Mouse (Mus musculus): ENCODE results near the gene Gatad2a.

- TF ChIP-seq CTCF (IDR thresholded peaks at IDR 0.05; ENCODE audit: low read depth): no peak
- TF ChIP-seq EP300 (IDR thresholded peaks at IDR 0.05; ENCODE audit: low read depth): no peak
Observed at GRCm38 (mm10) chr8:69936050-69936794, 60.0 kb downstream of the Gatad2a start.
